In the genomic region with DNA sequence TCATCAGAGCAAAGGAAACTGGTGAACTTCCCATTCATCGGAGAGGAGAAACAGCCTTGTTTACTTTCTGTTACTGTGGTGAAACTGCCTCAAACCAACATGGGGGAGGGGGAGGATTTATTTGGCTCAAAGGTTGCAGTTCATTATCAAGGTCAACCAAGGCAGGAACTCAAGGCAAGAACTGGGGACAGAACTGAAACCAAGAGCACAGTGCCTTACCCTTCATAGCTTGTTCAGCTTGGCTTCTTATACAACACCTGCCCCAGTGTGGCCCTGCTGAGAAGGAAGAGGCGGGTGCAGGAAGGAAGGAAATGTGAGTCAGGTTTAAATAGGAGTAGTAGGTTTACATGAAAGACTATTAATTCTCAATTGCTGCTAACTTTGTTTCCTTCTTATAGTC, we compare ENCODE assay signal across 10 mouse cellular contexts. TPM values are rescaled to one million over a fixed set of nuclear protein-coding genes. Genes with fewer than 3 reads are reported as not detected.
A peak's percentile ranks its signal among the peaks of the same experiment; 100 is the strongest.
DNase-seq lines count a peak whose midpoint lies in the region; ATAC-seq and TF ChIP-seq lines count a peak whose summit lies in the region.
"Had no signal": no experiment of that assay in that cellular context is flagged by ENCODE, and none has a peak within 500 bp of the region (broad histone marks: within the 10 kb centered on the region; RNA-seq: fewer than 3 reads in every experiment).

No protein-coding gene starts in this region.

- no peak overlapping the region for H3K4me2 ChIP-seq in hindbrain, postnatal 0 days (ENCODE audit: low read depth, low read length)
- H3K4me2 ChIP-seq in forebrain, embryonic 16.5 days (ENCODE audit: low read length) = no peak overlapping the region
- H3K4me2 ChIP-seq: embryonic facial prominence, embryonic 15.5 days; midbrain, embryonic 15.5 days had no signal

- H3K4me3 ChIP-seq in liver, adult 2 months (ENCODE audit: insufficient read depth, low read depth, low read length) = no peak overlapping the region
- no peak overlapping the region for H3K4me3 ChIP-seq in hindbrain, postnatal 0 days (ENCODE audit: low read length)
- no peak overlapping the region for H3K4me3 ChIP-seq in forebrain, embryonic 16.5 days (replicated peaks; ENCODE audit: low read length)
- H3K4me3 ChIP-seq: embryonic facial prominence, embryonic 15.5 days; midbrain, embryonic 15.5 days had no signal

- peaks cover 3% of the 10 kb centered on the region for H3K4me1 ChIP-seq in liver, adult 2 months (ENCODE audit: control insufficient read depth, insufficient read depth, low read length)
- H3K4me1 ChIP-seq in hindbrain, postnatal 0 days (ENCODE audit: insufficient read depth, low read length) = no peaks in the 10 kb centered on the region
- H3K4me1 ChIP-seq in forebrain, embryonic 16.5 days (replicated peaks; ENCODE audit: control insufficient read depth, insufficient read depth, low read length) = no peaks in the 10 kb centered on the region
- H3K4me1 ChIP-seq: embryonic facial prominence, embryonic 15.5 days; midbrain, embryonic 15.5 days had no signal

- no peak for TF ChIP-seq CTCF in liver, adult 2 months (IDR thresholded peaks at IDR 0.05; ENCODE audit: low read depth, low read length)
- no peak for TF ChIP-seq CTCF in hindbrain, postnatal 0 days (IDR thresholded peaks at IDR 0.05; ENCODE audit: low read depth)

- no peaks in the 10 kb centered on the region for H3K9me3 ChIP-seq in hindbrain, postnatal 0 days (ENCODE audit: low read length)
- H3K9me3 ChIP-seq in forebrain, embryonic 16.5 days (ENCODE audit: control insufficient read depth, low read length) = no peaks in the 10 kb centered on the region
- H3K9me3 ChIP-seq: embryonic facial prominence, embryonic 15.5 days; midbrain, embryonic 15.5 days had no signal

- WGBS in liver, adult 2 months = 40% methylated on average over 2 of the region's 2 CpGs
- 76% methylated on average over 2 of the region's 2 CpGs for WGBS in hindbrain, postnatal 0 days
- 73% methylated on average over 2 of the region's 2 CpGs for WGBS in forebrain, embryonic 16.5 days

- no peaks in the 10 kb centered on the region for H3K79me2 ChIP-seq in liver, adult 2 months (ENCODE audit: control insufficient read depth, insufficient read depth, low read length)

- H3K27me3 ChIP-seq in liver, adult 2 months (ENCODE audit: control insufficient read depth, insufficient read depth, low read length) = no peaks in the 10 kb centered on the region
- H3K27me3 ChIP-seq in hindbrain, postnatal 0 days (ENCODE audit: insufficient read depth, low read length) = no peaks in the 10 kb centered on the region
- H3K27me3 ChIP-seq in forebrain, embryonic 16.5 days (replicated peaks; ENCODE audit: control insufficient read depth, insufficient read depth, low read length) = no peaks in the 10 kb centered on the region
- H3K27me3 ChIP-seq: embryonic facial prominence, embryonic 15.5 days; midbrain, embryonic 15.5 days had no signal

- H3K27ac ChIP-seq in liver, adult 2 months (replicated peaks; ENCODE audit: insufficient read depth, low read depth, low read length) = peak overlapping the region; percentile 39
- H3K27ac ChIP-seq in hindbrain, postnatal 0 days = no peak overlapping the region
- no peak overlapping the region for H3K27ac ChIP-seq in forebrain, embryonic 16.5 days (ENCODE audit: low read length)
- H3K27ac ChIP-seq: embryonic facial prominence, embryonic 15.5 days; midbrain, embryonic 15.5 days had no signal

- TF ChIP-seq POLR2A in liver, adult 2 months (IDR thresholded peaks at IDR 0.05; ENCODE audit: extremely low read depth, insufficient read depth, low read length) = no peak

- H3K36me3 ChIP-seq in liver, adult 2 months (ENCODE audit: control insufficient read depth, insufficient read depth, low read length) = no peaks in the 10 kb centered on the region
- no peaks in the 10 kb centered on the region for H3K36me3 ChIP-seq in hindbrain, postnatal 0 days (ENCODE audit: insufficient read depth, low read length)
- H3K36me3 ChIP-seq in forebrain, embryonic 16.5 days (ENCODE audit: control insufficient read depth, insufficient read depth) = no peaks in the 10 kb centered on the region
- H3K36me3 ChIP-seq: embryonic facial prominence, embryonic 15.5 days; midbrain, embryonic 15.5 days had no signal

- DNase-seq in liver, adult 2 months (ENCODE audit: extremely low read depth, low read depth, low spot score) = peak; percentile 86
- no peak for DNase-seq in liver
- peak; percentile 6 for DNase-seq in heart, postnatal 4 days
- peak; percentile 13 for DNase-seq in lung, postnatal 14 days
- DNase-seq in layer of hippocampus, postnatal 14 days (ENCODE audit: low spot score in 2 of 2) = no peak
- DNase-seq in hindbrain, postnatal 0 days (ENCODE audit: low spot score) = no peak

- no peak overlapping the region for H3K9ac ChIP-seq in liver, adult 2 months (ENCODE audit: low read depth, low read length)
- no peak overlapping the region for H3K9ac ChIP-seq in hindbrain, postnatal 0 days (replicated peaks; ENCODE audit: low read length)
- no peak overlapping the region for H3K9ac ChIP-seq in forebrain, embryonic 16.5 days (replicated peaks; ENCODE audit: low read depth, low read length)
- H3K9ac ChIP-seq: embryonic facial prominence, embryonic 15.5 days; midbrain, embryonic 15.5 days had no signal

- no peak for ATAC-seq in activated CD4-positive, CD25-positive, alpha-beta regulatory T cell, adult 4 months
- no peak for ATAC-seq in hindbrain, postnatal 0 days
- ATAC-seq in forebrain, embryonic 16.5 days = no peak
- ATAC-seq: midbrain, embryonic 15.5 days had no signal

RNA-seq across cellular contexts. Expression of a gene that starts 36.0 kb away (rescaled TPM):
- 0.09 TPM in 1 of 2 replicates, not detected in the other for total RNA-seq in liver, adult 2 months (2014; rRNA removed)
- polyA plus RNA-seq in liver, adult 2 months (2012; rRNA removed) = not detected in 2 replicates
- total RNA-seq in heart, postnatal 4 days (2021) = 10 to 100 TPM; 11.5 to 12.4 TPM
- under 1 TPM in 1 of 2 experiments, not detected in 1; 0.16 TPM for total RNA-seq in layer of hippocampus, postnatal 14 days (2021)
- 1 to 10 TPM in 1 of 2 experiments, not detected in 1; 1.5 TPM for polyA plus RNA-seq in activated CD4-positive, CD25-positive, alpha-beta regulatory T cell, adult 4 months (2017; shearing (Covaris generic))
- total RNA-seq in hindbrain, postnatal 0 days (2014; rRNA removed) = not detected in 2 replicates
- 0.13 and 0.29 TPM in 2 replicates for polyA plus RNA-seq in hindbrain, postnatal 0 days (2015; fragmentation: Nextera tagmentation; extraction: Ambion mirVana)
- polyA plus RNA-seq in forebrain, embryonic 16.5 days (2015; fragmentation: Nextera tagmentation; extraction: Ambion mirVana) = 0.25 TPM in 1 of 2 replicates, not detected in the other

Comparison
In these comparisons a context has a peak if more than half of its experiments do, and no peak if none do; other contexts are left out.
1. DNase-seq: peak in liver, adult 2 months (single experiment), heart, postnatal 4 days (single experiment) and lung, postnatal 14 days (single experiment); none in liver (single experiment), layer of hippocampus, postnatal 14 days (0 of 2) and hindbrain, postnatal 0 days (single experiment).
2. RNA of a gene that starts 36.0 kb away (total RNA-seq): 11.5 to 12.4 TPM in heart, postnatal 4 days; 0.16 TPM in layer of hippocampus, postnatal 14 days, 0.09 TPM in liver, adult 2 months and not detected in hindbrain, postnatal 0 days; every median in the first group is over 10 times any median in the second.